In genomic region chr15:102920619-102921018, GRCm38 (mm10) we compare ENCODE assay signal across 9 mouse cellular contexts. TPM values are rescaled to one million over a fixed set of nuclear protein-coding genes. Genes with fewer than 3 reads are reported as not detected.
DNase-seq lines count a peak whose midpoint lies in the region; ATAC-seq lines count a peak whose summit lies in the region.
"Had no signal": no experiment of that assay in that cellular context is flagged by ENCODE, and none has a peak within 500 bp of the region (broad histone marks: within the 10 kb centered on the region; RNA-seq: fewer than 3 reads in every experiment).

No protein-coding gene starts in this region.

- no peak overlapping the region for H3K27ac ChIP-seq in forebrain, embryonic 13.5 days
- no peak overlapping the region for H3K27ac ChIP-seq in limb, embryonic 10.5 days
- H3K27ac ChIP-seq in neural tube, embryonic 13.5 days (replicated peaks), result no peak overlapping the region
- H3K27ac ChIP-seq: liver, embryonic 13.5 days had no signal

- WGBS in forebrain, embryonic 13.5 days, result 2% methylated on average over 17 of the region's 20 CpGs
- under 1% methylated on average over 17 of the region's 20 CpGs for WGBS in limb, embryonic 10.5 days
- WGBS in neural tube, embryonic 13.5 days, result 1% methylated on average over 20 of the region's 20 CpGs

- no peaks in the 10 kb centered on the region for H3K4me1 ChIP-seq in forebrain, embryonic 13.5 days
- peaks cover 17% of the 10 kb centered on the region for H3K4me1 ChIP-seq in limb, embryonic 10.5 days
- peaks cover 16% of the 10 kb centered on the region for H3K4me1 ChIP-seq in neural tube, embryonic 13.5 days (replicated peaks)
- H3K4me1 ChIP-seq: liver, embryonic 13.5 days had no signal

- H3K27me3 ChIP-seq in forebrain, embryonic 13.5 days, result peaks cover 99% of the 10 kb centered on the region
- H3K27me3 ChIP-seq in limb, embryonic 10.5 days (ENCODE audit: low read depth, poor library complexity, severe bottlenecking), result peaks cover 100% of the 10 kb centered on the region
- H3K27me3 ChIP-seq in neural tube, embryonic 13.5 days, result peaks cover 97% of the 10 kb centered on the region

- ATAC-seq in forebrain, embryonic 13.5 days, result peak; percentile 76
- ATAC-seq in neural tube, embryonic 13.5 days (ENCODE audit: low read depth), result peak; percentile 79

- H3K36me3 ChIP-seq in forebrain, embryonic 13.5 days (ENCODE audit: poor library complexity, severe bottlenecking), result no peaks in the 10 kb centered on the region
- no peaks in the 10 kb centered on the region for H3K36me3 ChIP-seq in limb, embryonic 10.5 days
- no peaks in the 10 kb centered on the region for H3K36me3 ChIP-seq in neural tube, embryonic 13.5 days
- H3K36me3 ChIP-seq: liver, embryonic 13.5 days had no signal

- peak overlapping the region; percentile 21 for H3K4me3 ChIP-seq in forebrain, embryonic 13.5 days
- H3K4me3 ChIP-seq in limb, embryonic 10.5 days, result peak overlapping the region; percentile 41
- H3K4me3 ChIP-seq in neural tube, embryonic 13.5 days, result peak overlapping the region; percentile 29; the same call in 1 of the 2 replicates
- H3K4me3 ChIP-seq: liver, embryonic 13.5 days had no signal

- DNase-seq in adrenal gland, adult (ENCODE audit: inconsistent age in 2 of 2, low spot score in 1 of 2), result peak; percentile 30 to 63
- DNase-seq in adrenal gland, postnatal 4 days (ENCODE audit: low spot score in 2 of 2), result no peak
- peak; percentile 6 for DNase-seq in heart, postnatal 25 days (ENCODE audit: low spot score)
- DNase-seq in limb, embryonic 10.5 days (ENCODE audit: low spot score), result peak; percentile 89
- no peak for DNase-seq in MN1 (ENCODE audit: low spot score)
- no peak for DNase-seq in ovary, postnatal 10 days (ENCODE audit: low spot score)
- DNase-seq: liver, embryonic 13.5 days had no signal

- intact Hi-C loops in heart, postnatal 25 days (cut with DNase I), result no loop called here

- no peak overlapping the region for H3K9ac ChIP-seq in forebrain, embryonic 13.5 days
- no peak overlapping the region for H3K9ac ChIP-seq in neural tube, embryonic 13.5 days
- H3K9ac ChIP-seq: liver, embryonic 13.5 days had no signal

- H3K9me3 ChIP-seq in forebrain, embryonic 13.5 days (replicated peaks), result no peaks in the 10 kb centered on the region
- H3K9me3 ChIP-seq in limb, embryonic 10.5 days (replicated peaks), result no peaks in the 10 kb centered on the region
- no peaks in the 10 kb centered on the region for H3K9me3 ChIP-seq in neural tube, embryonic 13.5 days
- H3K9me3 ChIP-seq: liver, embryonic 13.5 days had no signal

- H3K4me2 ChIP-seq in forebrain, embryonic 13.5 days, result peak overlapping the region; percentile 43
- peak overlapping the region; percentile 39 for H3K4me2 ChIP-seq in neural tube, embryonic 13.5 days
- H3K4me2 ChIP-seq: liver, embryonic 13.5 days had no signal

RNA-seq across cellular contexts. Expression of gene Hoxc13, which starts 0.3 kb away (rescaled TPM):
- total RNA-seq in adrenal gland, postnatal 4 days (2021), result not detected
- polyA plus RNA-seq in forebrain, embryonic 13.5 days (2015; fragmentation: Nextera tagmentation; extraction: Ambion mirVana), result not detected in 2 replicates
- total RNA-seq in heart, postnatal 25 days (2021), result not detected
- polyA plus RNA-seq in limb, embryonic 10.5 days (2016; fragmentation: Nextera tagmentation; extraction: Ambion mirVana), result 0.51 and 1.2 TPM in 2 replicates
- 4.9 and 8.4 TPM in 2 replicates for polyA plus RNA-seq in neural tube, embryonic 13.5 days (2015; fragmentation: Nextera tagmentation; extraction: Ambion mirVana)
- polyA plus RNA-seq: liver, embryonic 13.5 days had no signal

RNA-seq across cellular contexts. Expression of gene Hoxc12, which starts 15.9 kb away (rescaled TPM):
- total RNA-seq in adrenal gland, postnatal 4 days (2021), result not detected
- polyA plus RNA-seq in forebrain, embryonic 13.5 days (2015; fragmentation: Nextera tagmentation; extraction: Ambion mirVana), result not detected in 2 replicates
- not detected for total RNA-seq in heart, postnatal 25 days (2021)
- 0.36 TPM in 1 of 2 replicates, not detected in the other for polyA plus RNA-seq in limb, embryonic 10.5 days (2016; fragmentation: Nextera tagmentation; extraction: Ambion mirVana)
- polyA plus RNA-seq in neural tube, embryonic 13.5 days (2015; fragmentation: Nextera tagmentation; extraction: Ambion mirVana), result 7.8 and 12.0 TPM in 2 replicates
- polyA plus RNA-seq: liver, embryonic 13.5 days had no signal

RNA-seq across cellular contexts. Expression of gene Hoxc11, which starts 33.6 kb away (rescaled TPM):
- total RNA-seq in adrenal gland, postnatal 4 days (2021), result under 1 TPM in 1 of 2 experiments, not detected in 1; 0.20 TPM
- not detected in 2 replicates for polyA plus RNA-seq in forebrain, embryonic 13.5 days (2015; fragmentation: Nextera tagmentation; extraction: Ambion mirVana)
- total RNA-seq in heart, postnatal 25 days (2021), result not detected
- polyA plus RNA-seq in limb, embryonic 10.5 days (2016; fragmentation: Nextera tagmentation; extraction: Ambion mirVana), result 2.4 and 4.7 TPM in 2 replicates
- 2.6 and 3.8 TPM in 2 replicates for polyA plus RNA-seq in neural tube, embryonic 13.5 days (2015; fragmentation: Nextera tagmentation; extraction: Ambion mirVana)
- polyA plus RNA-seq: liver, embryonic 13.5 days had no signal

RNA-seq across cellular contexts. Expression of gene Hoxc10, which starts 46.0 kb away (rescaled TPM):
- total RNA-seq in adrenal gland, postnatal 4 days (2021), result 1 to 10 TPM; 1.2 to 5.6 TPM
- polyA plus RNA-seq in forebrain, embryonic 13.5 days (2015; fragmentation: Nextera tagmentation; extraction: Ambion mirVana), result not detected in 2 replicates
- not detected for total RNA-seq in heart, postnatal 25 days (2021)
- 21.4 and 51.4 TPM in 2 replicates for polyA plus RNA-seq in limb, embryonic 10.5 days (2016; fragmentation: Nextera tagmentation; extraction: Ambion mirVana)
- polyA plus RNA-seq in neural tube, embryonic 13.5 days (2015; fragmentation: Nextera tagmentation; extraction: Ambion mirVana), result 58.5 and 92.4 TPM in 2 replicates
- polyA plus RNA-seq: liver, embryonic 13.5 days had no signal

RNA-seq across cellular contexts. Expression of gene Hoxc5, which starts 46.6 kb away (rescaled TPM):
- 1 to 10 TPM; 7.9 to 8.0 TPM for total RNA-seq in adrenal gland, postnatal 4 days (2021)
- not detected in 2 replicates for polyA plus RNA-seq in forebrain, embryonic 13.5 days (2015; fragmentation: Nextera tagmentation; extraction: Ambion mirVana)
- total RNA-seq in heart, postnatal 25 days (2021), result not detected
- 10.6 and 12.7 TPM in 2 replicates for polyA plus RNA-seq in limb, embryonic 10.5 days (2016; fragmentation: Nextera tagmentation; extraction: Ambion mirVana)
- polyA plus RNA-seq in neural tube, embryonic 13.5 days (2015; fragmentation: Nextera tagmentation; extraction: Ambion mirVana), result 18.8 and 32.2 TPM in 2 replicates

Comparison
In these comparisons a context has a peak if more than half of its experiments do, and no peak if none do; other contexts are left out.
1. DNase-seq: peak in adrenal gland, adult (2 of 2), heart, postnatal 25 days (single experiment) and limb, embryonic 10.5 days (single experiment); none in adrenal gland, postnatal 4 days (0 of 2), MN1 (single experiment) and ovary, postnatal 10 days (single experiment).
2. Peak in every context shown above with its lines, with median percentiles within 50 percentile points of each other: H3K4me3 ChIP-seq.